Mouse (Mus musculus) bone marrow, adult 2 months (tissue): ENCODE measurements around the gene Nhsl1.

Source experiments
- CTCF ChIP-seq: fragments of 200-500 bp; IDR thresholded peaks from 2 replicates; pipeline ENCODE4 v1.5.1; 2011; ENCODE audit warnings: low read length, control low read depth; ENCODE audit not compliant: control insufficient read depth, insufficient read depth
- POLR2A ChIP-seq: fragments of 200-500 bp; IDR thresholded peaks from 2 replicates; pipeline ENCODE4 v1.6.1; 2011; ENCODE audit warnings: low read depth, mild to moderate bottlenecking, control low read depth, low read length, borderline replicate concordance; ENCODE audit not compliant: control insufficient read depth

GRCm38 (mm10) chr10:18463071-18463841, 144.5 kb downstream of the Nhsl1 start:
- no peak for TF ChIP-seq CTCF
- TF ChIP-seq POLR2A = no peak
